Mouse (Mus musculus) CH12.LX (cell line): ENCODE data around the gene Iars. TPM values are rescaled to one million over a fixed set of nuclear protein-coding genes. Genes with fewer than 3 reads are reported as not detected.
A peak's percentile ranks its signal among the peaks of the same experiment; 100 is the strongest.

Source experiments
- DNase-seq: peaks from one replicate; pipeline ENCODE4 v3.0.0-alpha.2; 2013; ENCODE audit errors: extremely low read depth
- H3K27ac ChIP-seq: 2 replicates; pipeline ENCODE4 v1.5.1; 2012; ENCODE audit warnings: low read depth, mild to moderate bottlenecking, control low read depth, moderate library complexity; ENCODE audit not compliant: insufficient read depth
- H3K27me3 ChIP-seq: replicated peaks from 2 replicates; pipeline ENCODE3; 2012; ENCODE audit warnings: inconsistent platforms
- H3K36me3 ChIP-seq, 2 experiments: replicated peaks in 1 of 2; 2 replicates each; pipeline versions ENCODE3 to v1.6.1; 2012; ENCODE audit warnings: inconsistent platforms in 1 of 2, low read length in 1 of 2, mild to moderate bottlenecking in 1 of 2, mixed read lengths in 1 of 2, moderate library complexity in 1 of 2; ENCODE audit not compliant: control insufficient read depth in 1 of 2, insufficient read depth in 1 of 2
- H3K4me1 ChIP-seq, 2 experiments: 2 replicates each; pipeline ENCODE4 v1.6.1; 2012; ENCODE audit warnings: inconsistent platforms in 1 of 2, moderate library complexity in 1 of 2; ENCODE audit not compliant: insufficient read depth in 2 of 2, control insufficient read depth in 1 of 2
- H3K4me2 ChIP-seq: 2 replicates; pipeline ENCODE4 v1.6.1; 2012; ENCODE audit warnings: low read depth, mild to moderate bottlenecking, control low read depth; ENCODE audit not compliant: poor library complexity, insufficient read depth, severe bottlenecking
- H3K4me3 ChIP-seq, 3 experiments: fragments of 150-350 bp in 1 of 3; sonication (generic) in 1 of 3; replicated peaks in 1 of 3; 2 replicates each; pipeline versions ENCODE3 to v1.5.1; 2011 to 2012; ENCODE audit warnings: low read depth in 2 of 3, low read length in 2 of 3, mild to moderate bottlenecking in 2 of 3, moderate library complexity in 2 of 3, control low read depth in 1 of 3, improper control_type of control experiment in 1 of 3, inconsistent platforms in 1 of 3, mixed read lengths in 1 of 3; ENCODE audit not compliant: poor library complexity in 1 of 3
- H3K79me2 ChIP-seq: replicated peaks from 2 replicates; pipeline ENCODE4 v1.6.1; 2012; ENCODE audit warnings: mild to moderate bottlenecking, moderate library complexity; ENCODE audit not compliant: control insufficient read depth, poor library complexity, insufficient read depth, severe bottlenecking; ENCODE audit errors: extremely low read depth
- H3K9ac ChIP-seq: 2 replicates; pipeline ENCODE4 v1.6.1; 2012; ENCODE audit warnings: low read depth, mild to moderate bottlenecking, control low read depth, moderate library complexity; ENCODE audit not compliant: insufficient read depth
- H3K9me3 ChIP-seq: replicated peaks from 2 replicates; pipeline ENCODE3; 2012; ENCODE audit warnings: low read length, inconsistent platforms, mixed read lengths
- CTCF ChIP-seq, 2 experiments: IDR thresholded peaks in 1 of 2; conservative IDR thresholded peaks in 1 of 2; 2 replicates each; pipeline ENCODE4 v1.5.1; 2011 to 2012; ENCODE audit warnings: low read depth in 2 of 2, low read length in 2 of 2, improper control_type of control experiment in 1 of 2, inconsistent platforms in 1 of 2, mild to moderate bottlenecking in 1 of 2, moderate library complexity in 1 of 2
- GABPA ChIP-seq: IDR thresholded peaks from 2 replicates; pipeline ENCODE4 v1.6.1; 2012; ENCODE audit warnings: low read depth, low read length, improper control_type of control experiment, inconsistent platforms; ENCODE audit not compliant: insufficient replicate concordance
- IRF4 ChIP-seq: IDR thresholded peaks from 2 replicates; pipeline ENCODE4 v1.6.1; 2014; ENCODE audit warnings: low read depth, mild to moderate bottlenecking, inconsistent platforms, low read length, improper control_type of control experiment
- MAFK ChIP-seq: IDR thresholded peaks from 2 replicates; pipeline ENCODE4 v1.6.1; 2011; ENCODE audit warnings: low read length, improper control_type of control experiment; ENCODE audit not compliant: insufficient replicate concordance
- MAX ChIP-seq: IDR thresholded peaks from 2 replicates; pipeline ENCODE4 v1.6.1; 2011; ENCODE audit warnings: low read length, improper control_type of control experiment
- MEF2A ChIP-seq: IDR thresholded peaks from 2 replicates; pipeline ENCODE4 v1.6.1; 2014; ENCODE audit warnings: low read depth, mild to moderate bottlenecking, inconsistent platforms, low read length, improper control_type of control experiment, borderline replicate concordance
- PAX5 ChIP-seq: IDR thresholded peaks from 2 replicates; pipeline ENCODE4 v1.6.1; 2012; ENCODE audit warnings: low read length, inconsistent platforms, mixed read lengths
- POLR2A ChIP-seq: IDR thresholded peaks from 2 replicates; pipeline ENCODE4 v1.6.1; 2011; ENCODE audit warnings: low read depth, mild to moderate bottlenecking, improper control_type of control experiment, low read length
- RAD21 ChIP-seq: IDR thresholded peaks from 2 replicates; pipeline ENCODE4 v1.6.1; 2011; ENCODE audit warnings: low read depth, mild to moderate bottlenecking, low read length, improper control_type of control experiment, moderate library complexity
- SMC3 ChIP-seq: IDR thresholded peaks from 2 replicates; pipeline ENCODE4 v1.6.1; 2011; ENCODE audit warnings: low read depth, low read length, improper control_type of control experiment
- TBP ChIP-seq: conservative IDR thresholded peaks from 2 replicates; pipeline ENCODE4 v1.6.1; 2011; ENCODE audit warnings: low read depth, low read length, improper control_type of control experiment
- UBTF ChIP-seq: IDR thresholded peaks from 2 replicates; pipeline ENCODE4 v1.6.1; 2012; ENCODE audit warnings: low read depth, mild to moderate bottlenecking, inconsistent platforms, low read length, improper control_type of control experiment, moderate library complexity
- ZC3H11A ChIP-seq: IDR thresholded peaks from 2 replicates; pipeline ENCODE4 v1.6.1; 2012; ENCODE audit warnings: low read depth, mild to moderate bottlenecking, inconsistent platforms, low read length, improper control_type of control experiment
- ZMIZ1 ChIP-seq: IDR thresholded peaks from 2 replicates; pipeline ENCODE4 v1.6.1; 2012; ENCODE audit warnings: low read depth, mild to moderate bottlenecking, inconsistent platforms, low read length, improper control_type of control experiment
- dilution Hi-C: fragments of 300-500 bp; cut with MboI; formaldehyde crosslinking; loops from 2 replicates; pipeline ENCODE4 v1.14.3; 2020; ENCODE audit warnings: low sequenced_read_pairs; ENCODE audit not compliant: extremely low pct_unique_long_range_greater_than_20kb, extremely low pct_ligation_motif_present
- in situ Hi-C: fragments of 300-500 bp; cut with MboI; formaldehyde crosslinking; loops from 3 replicates; pipeline ENCODE4 v1.14.3; 2019; ENCODE audit warnings: low sequenced_read_pairs, low pct_ligation_motif_present, low pct_unique_long_range_greater_than_20kb, mixed read lengths
- polyA plus RNA-seq: library from polyadenylated mRNA; unstranded; fragments of >175 nt; gene quantifications from 2 replicates; pipeline ENCODE4 v1.2.1, GENCODE M21; 2012; ENCODE audit warnings: low read depth; ENCODE audit not compliant: insufficient read length
- total RNA-seq, 2 experiments: library from RNA; depleted of rRNA; stranded (reverse); fragments of 300-350 nt in 1 of 2; fragments of >200 nt in 1 of 2; gene quantifications; 2 replicates each; pipeline ENCODE4 v1.2.3; 2012 to 2014

Iars gene
- total and polyA plus RNA-seq, 3 experiments, result 88.2 to 160 (median 141) TPM

DNA sequence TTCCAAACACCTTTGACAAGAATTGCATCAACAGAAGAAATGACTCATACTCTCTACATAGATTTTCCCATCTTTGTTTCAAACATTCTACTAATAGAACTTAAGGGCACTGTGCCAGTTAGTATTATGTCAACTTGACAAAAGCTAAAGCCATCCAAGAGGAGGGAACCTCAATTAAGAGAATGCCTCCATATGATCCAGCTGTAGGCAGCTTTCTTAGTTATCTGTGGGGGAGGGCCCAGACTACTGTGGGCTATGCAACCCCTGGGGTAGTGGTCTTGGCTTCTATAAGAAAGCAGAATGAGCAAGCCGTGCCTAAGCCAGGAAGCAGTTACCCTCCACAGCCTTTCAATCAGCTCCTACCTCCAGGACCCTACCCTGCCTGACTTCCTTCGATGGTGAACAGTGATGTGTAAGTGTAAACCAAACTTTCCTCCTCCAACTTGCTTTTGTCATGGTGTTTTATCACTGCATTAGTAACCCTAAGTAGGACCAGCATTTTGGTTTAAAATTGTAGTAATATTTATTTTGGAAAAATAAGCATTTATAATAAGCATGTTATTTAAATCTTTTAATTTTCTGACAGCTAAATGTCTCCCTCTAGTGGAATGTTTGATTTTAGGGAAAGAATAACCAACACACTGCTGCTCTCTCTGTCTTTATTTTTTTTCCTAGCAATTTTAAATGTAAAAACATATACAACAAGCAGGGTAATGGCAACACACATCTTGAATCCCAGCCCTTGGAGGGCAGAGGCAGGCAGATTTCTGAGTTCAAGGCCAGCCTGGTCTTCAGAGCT, 37.0 kb upstream of the Iars start:
- Histone ChIP-seq H3K9me3 (no peaks in the 10 kb centered on the region), H3K27me3 (no peaks in the 10 kb centered on the region), H3K36me3 (peaks cover 3 to 22% of the 10 kb centered on the region in 2 experiments), H3K4me3 (no peak overlapping the region), H3K27ac (no peak overlapping the region), H3K4me2 (no peak overlapping the region), H3K79me2 (no peaks in the 10 kb centered on the region), H3K9ac (no peak overlapping the region), H3K4me1 (peaks cover 0 to 10% of the 10 kb centered on the region in 2 experiments; a peak in 1 of 4 replicates)
- in situ Hi-C loops (loop anchor here (10.0 kb wide), 1 partner anchor 200 kb away; no protein-coding TSS in a partner anchor), dilution Hi-C loops (no loop called here)
- peak; percentile 18 for DNase-seq
- TF ChIP-seq SMC3 (peak; percentile 42), MAFK (no peak), ZC3H11A (no peak), PAX5 (no peak), MAX (no peak), GABPA (no peak), MEF2A (peak; percentile 45; the same call in 1 of the 2 replicates), POLR2A (no peak), ZMIZ1 (no peak), CTCF (conservative IDR thresholded peaks at IDR 0.05 in 1 of 2, IDR thresholded peaks at IDR 0.05 in 1 of 2; ENCODE audit: low read depth in 2 of 2, low read length in 2 of 2) (peak; percentile 5 to 68; a peak in 2 of 4 replicates), UBTF (no peak), TBP (no peak), RAD21 (peak; percentile 64), IRF4 (0 out of 2 replicates have a peak, but pooled peaks have one; percentile 10)

DNA sequence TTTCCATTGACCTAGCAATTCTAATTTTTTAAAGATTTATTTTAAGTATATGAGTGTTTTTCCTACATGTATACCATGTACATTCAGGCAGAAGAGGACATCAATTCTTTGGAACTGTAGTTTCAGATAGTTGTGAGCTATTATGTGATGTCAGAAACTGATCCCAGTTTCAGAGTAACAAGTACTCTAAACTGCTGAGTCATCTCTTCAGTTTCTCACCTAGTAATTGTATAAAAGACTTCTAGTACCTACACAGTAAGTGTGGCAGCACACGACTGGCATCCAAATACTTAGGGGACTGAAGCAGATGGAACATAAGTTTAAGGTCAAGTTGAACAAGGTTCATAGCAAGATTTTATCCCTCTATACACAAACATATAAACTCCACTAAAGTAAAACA, 35.9 kb upstream of the Iars start:
- no peak for DNase-seq
- H3K9me3 ChIP-seq, result no peaks in the 10 kb centered on the region
- H3K9ac ChIP-seq, result no peak overlapping the region
- H3K4me1 ChIP-seq, result peaks cover 0 to 17% of the 10 kb centered on the region in 2 experiments; a peak in 2 of 4 replicates
- no peak overlapping the region for H3K4me2 ChIP-seq
- no peaks in the 10 kb centered on the region for H3K27me3 ChIP-seq
- peaks cover 2 to 18% of the 10 kb centered on the region in 2 experiments for H3K36me3 ChIP-seq
- H3K27ac ChIP-seq, result no peak overlapping the region
- dilution Hi-C loops, result no loop called here
- H3K4me3 ChIP-seq, result no peak overlapping the region
- no peaks in the 10 kb centered on the region for H3K79me2 ChIP-seq
- TF ChIP-seq PAX5 (no peak), MAFK (peak; percentile 87)
- TF ChIP-seq, all 38 proteins: peak for 1
- in situ Hi-C loops, result loop anchor here (10.0 kb wide), 1 partner anchor 201 kb away; no protein-coding TSS in a partner anchor
